Mouse (Mus musculus): ENCODE results near the gene Tmem177.

- TF ChIP-seq CTCF (IDR thresholded peaks at IDR 0.05; ENCODE audit: low read depth) (no peak), EP300 (IDR thresholded peaks at IDR 0.05; ENCODE audit: low read depth) (no peak)
These were observed 21.9 kb downstream of the Tmem177 start for GRCm38 (mm10) chr1:119891149-119891548.
